ENCODE assay signal across 8 mouse cellular contexts in the genomic region with DNA sequence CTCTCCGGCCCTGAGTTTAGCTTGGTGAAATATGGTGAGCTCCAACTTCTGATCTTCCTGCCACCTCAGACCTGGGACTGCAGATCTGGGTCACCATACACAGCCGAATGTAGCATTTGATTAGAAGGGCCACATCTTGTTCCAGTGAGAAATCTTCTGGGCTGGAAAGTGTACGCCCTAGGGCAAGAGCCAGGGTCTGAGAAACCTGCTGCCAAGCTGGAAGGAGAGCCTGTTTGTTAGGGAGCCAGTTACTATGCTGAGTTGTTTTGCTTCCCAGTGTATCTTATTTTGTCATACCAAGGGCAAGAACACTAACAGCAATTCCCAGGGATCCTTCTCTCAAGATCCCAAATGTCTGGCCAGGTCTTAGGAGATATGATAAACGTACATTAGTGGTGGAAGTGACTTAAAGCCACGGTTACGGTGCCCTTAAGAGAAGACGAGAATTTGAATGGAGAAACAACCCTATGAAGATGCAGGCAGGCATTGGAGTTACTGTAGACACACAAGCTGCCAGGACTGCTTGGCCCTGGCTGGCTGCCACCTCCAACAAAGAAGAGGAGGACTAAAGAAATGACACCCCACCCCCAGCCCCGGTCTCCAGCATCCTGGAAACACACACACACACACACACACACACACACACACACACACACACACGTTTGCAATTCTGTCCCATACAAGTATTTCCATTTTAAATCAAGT. TPM values are rescaled to one million over a fixed set of nuclear protein-coding genes. Genes with fewer than 3 reads are reported as not detected.
DNase-seq lines count a peak whose midpoint lies in the region; ATAC-seq lines count a peak whose summit lies in the region.
"Had no signal": no experiment of that assay in that cellular context is flagged by ENCODE, and none has a peak within 500 bp of the region (broad histone marks: within the 10 kb centered on the region; RNA-seq: fewer than 3 reads in every experiment).

No protein-coding gene starts in this region.

- WGBS in midbrain, embryonic 13.5 days = 68% methylated on average over 9 of the region's 9 CpGs
- WGBS in midbrain, embryonic 10.5 days = 69% methylated on average over 9 of the region's 9 CpGs
- 36% methylated on average over 9 of the region's 9 CpGs for WGBS in forebrain, embryonic 14.5 days
- 46% methylated on average over 9 of the region's 9 CpGs for WGBS in neural tube, embryonic 15.5 days

- no peak overlapping the region for H3K4me2 ChIP-seq in midbrain, embryonic 13.5 days (replicated peaks)
- 0 out of 2 replicates have a peak overlapping the region, but pooled peaks have one; percentile 14 for H3K4me2 ChIP-seq in forebrain, embryonic 14.5 days (ENCODE audit: low read length)
- H3K4me2 ChIP-seq in neural tube, embryonic 15.5 days = peak overlapping the region; percentile 99

- H3K9ac ChIP-seq in midbrain, embryonic 13.5 days (replicated peaks) = no peak overlapping the region
- H3K9ac ChIP-seq in forebrain, embryonic 14.5 days (ENCODE audit: low read length) = no peak overlapping the region; the same call in 1 of the 2 replicates
- no peak overlapping the region for H3K9ac ChIP-seq in neural tube, embryonic 15.5 days (replicated peaks)

- no peaks in the 10 kb centered on the region for H3K9me3 ChIP-seq in midbrain, embryonic 13.5 days
- no peaks in the 10 kb centered on the region for H3K9me3 ChIP-seq in midbrain, embryonic 10.5 days (replicated peaks)
- no peaks in the 10 kb centered on the region for H3K9me3 ChIP-seq in forebrain, embryonic 14.5 days (replicated peaks; ENCODE audit: control insufficient read depth, low read length)
- no peaks in the 10 kb centered on the region for H3K9me3 ChIP-seq in neural tube, embryonic 15.5 days (replicated peaks)

- ATAC-seq in midbrain, embryonic 13.5 days = no peak
- peak; percentile 61 for ATAC-seq in forebrain, embryonic 14.5 days
- no peak for ATAC-seq in neural tube, embryonic 15.5 days (ENCODE audit: low FRiP score)

- H3K4me3 ChIP-seq in midbrain, embryonic 13.5 days (replicated peaks) = no peak overlapping the region
- H3K4me3 ChIP-seq in midbrain, embryonic 10.5 days = no peak overlapping the region
- no peak overlapping the region for H3K4me3 ChIP-seq in forebrain, embryonic 14.5 days (ENCODE audit: low read depth, low read length)
- no peak overlapping the region for H3K4me3 ChIP-seq in neural tube, embryonic 15.5 days (replicated peaks)

- no peak for DNase-seq in midbrain, embryonic 10.5 days (ENCODE audit: low spot score)
- DNase-seq in forebrain, embryonic 14.5 days (ENCODE audit: low spot score) = peak; percentile 86
- peak; percentile 56 to 57 for DNase-seq in heart, postnatal 14 days
- DNase-seq in left cerebral cortex, postnatal 10 days (ENCODE audit: extremely low spot score in 1 of 2, low spot score in 2 of 2) = peak; percentile 77 to 87
- DNase-seq in thymus, postnatal 4 days = no peak

- H3K27ac ChIP-seq in midbrain, embryonic 13.5 days = peak overlapping the region; percentile 49
- H3K27ac ChIP-seq in midbrain, embryonic 10.5 days (replicated peaks) = no peak overlapping the region
- peak overlapping the region; percentile 63 for H3K27ac ChIP-seq in forebrain, embryonic 14.5 days (ENCODE audit: low read depth, low read length)
- H3K27ac ChIP-seq in neural tube, embryonic 15.5 days (replicated peaks) = peak overlapping the region; percentile 71
- H3K27ac ChIP-seq: kidney, postnatal 0 days had no signal

- peaks cover 21% of the 10 kb centered on the region for H3K4me1 ChIP-seq in midbrain, embryonic 13.5 days (replicated peaks)
- peaks cover 26% of the 10 kb centered on the region for H3K4me1 ChIP-seq in midbrain, embryonic 10.5 days
- peaks cover 26% of the 10 kb centered on the region for H3K4me1 ChIP-seq in forebrain, embryonic 14.5 days (ENCODE audit: control insufficient read depth, insufficient read depth, low read length)
- peaks cover 20% of the 10 kb centered on the region for H3K4me1 ChIP-seq in neural tube, embryonic 15.5 days

- intact Hi-C loops in heart, postnatal 14 days (cut with DNase I) = no loop called here
- intact Hi-C loops in left cerebral cortex, postnatal 10 days (cut with DNase I) = loop anchor here (5.0 kb wide), 1 partner anchor 66 kb away; no protein-coding TSS in a partner anchor

- H3K27me3 ChIP-seq in midbrain, embryonic 13.5 days = peaks cover 32% of the 10 kb centered on the region
- peaks cover 46% of the 10 kb centered on the region for H3K27me3 ChIP-seq in midbrain, embryonic 10.5 days (ENCODE audit: low read depth, poor library complexity, severe bottlenecking)
- H3K27me3 ChIP-seq in forebrain, embryonic 14.5 days (replicated peaks; ENCODE audit: control insufficient read depth, insufficient read depth, low read length) = peaks cover 12% of the 10 kb centered on the region; the same call in 1 of the 2 replicates
- peaks cover 24% of the 10 kb centered on the region for H3K27me3 ChIP-seq in neural tube, embryonic 15.5 days (replicated peaks)

- H3K36me3 ChIP-seq in midbrain, embryonic 13.5 days = no peaks in the 10 kb centered on the region
- no peaks in the 10 kb centered on the region for H3K36me3 ChIP-seq in midbrain, embryonic 10.5 days
- H3K36me3 ChIP-seq in forebrain, embryonic 14.5 days (ENCODE audit: control insufficient read depth, insufficient read depth, low read length) = no peaks in the 10 kb centered on the region
- no peaks in the 10 kb centered on the region for H3K36me3 ChIP-seq in neural tube, embryonic 15.5 days

RNA-seq across cellular contexts. Expression of a gene that starts 1.0 kb away (rescaled TPM):
- 3.3 and 3.6 TPM in 2 replicates for polyA plus RNA-seq in midbrain, embryonic 13.5 days (2015; fragmentation: Nextera tagmentation; extraction: Ambion mirVana)
- 0.94 and 1.9 TPM in 2 replicates for polyA plus RNA-seq in midbrain, embryonic 10.5 days (2016; fragmentation: Nextera tagmentation; extraction: Ambion mirVana)
- 5.6 and 6.1 TPM in 2 replicates for polyA plus RNA-seq in forebrain, embryonic 14.5 days (2014; fragmentation: Nextera tagmentation; extraction: Ambion mirVana)
- 1 to 10 TPM in 1 of 2 experiments, under 1 TPM in 1; 0.32 to 1.9 TPM for total RNA-seq in heart, postnatal 14 days (2021)
- 10 to 100 TPM; 39.4 to 64.4 TPM for total RNA-seq in left cerebral cortex, postnatal 10 days (2021)
- 12.0 and 12.4 TPM in 2 replicates for polyA plus RNA-seq in neural tube, embryonic 15.5 days (2015; fragmentation: Nextera tagmentation; extraction: Ambion mirVana)

RNA-seq across cellular contexts. Expression of a gene that starts 20.7 kb away (rescaled TPM):
- 269 and 274 TPM in 2 replicates for polyA plus RNA-seq in midbrain, embryonic 13.5 days (2015; fragmentation: Nextera tagmentation; extraction: Ambion mirVana)
- polyA plus RNA-seq in midbrain, embryonic 10.5 days (2016; fragmentation: Nextera tagmentation; extraction: Ambion mirVana) = 449 and 476 TPM in 2 replicates
- 165 and 172 TPM in 2 replicates for polyA plus RNA-seq in forebrain, embryonic 14.5 days (2014; fragmentation: Nextera tagmentation; extraction: Ambion mirVana)
- total RNA-seq in heart, postnatal 14 days (2021) = 10 to 100 TPM; 82.0 to 82.2 TPM
- 100 to 1,000 TPM; 115 to 118 TPM for total RNA-seq in left cerebral cortex, postnatal 10 days (2021)
- 176 and 225 TPM in 2 replicates for polyA plus RNA-seq in neural tube, embryonic 15.5 days (2015; fragmentation: Nextera tagmentation; extraction: Ambion mirVana)

RNA-seq across cellular contexts. Expression of a gene that starts 39.6 kb away (rescaled TPM):
- polyA plus RNA-seq in midbrain, embryonic 13.5 days (2015; fragmentation: Nextera tagmentation; extraction: Ambion mirVana) = not detected in 2 replicates
- polyA plus RNA-seq in midbrain, embryonic 10.5 days (2016; fragmentation: Nextera tagmentation; extraction: Ambion mirVana) = not detected in 2 replicates
- polyA plus RNA-seq in forebrain, embryonic 14.5 days (2014; fragmentation: Nextera tagmentation; extraction: Ambion mirVana) = 0.14 TPM in 1 of 2 replicates, not detected in the other
- not detected for total RNA-seq in heart, postnatal 14 days (2021)
- 1 to 10 TPM in 1 of 2 experiments, under 1 TPM in 1; 0.85 to 1.2 TPM for total RNA-seq in left cerebral cortex, postnatal 10 days (2021)
- polyA plus RNA-seq in neural tube, embryonic 15.5 days (2015; fragmentation: Nextera tagmentation; extraction: Ambion mirVana) = 0.14 TPM in 1 of 2 replicates, not detected in the other

Comparison
In these comparisons a context has a peak if more than half of its experiments do, and no peak if none do; other contexts are left out.
1. DNase-seq: peak in forebrain, embryonic 14.5 days (single experiment), heart, postnatal 14 days (2 of 2) and left cerebral cortex, postnatal 10 days (2 of 2); none in midbrain, embryonic 10.5 days (single experiment) and thymus, postnatal 4 days (single experiment).